Mouse (Mus musculus) thymus, adult 2 months (tissue): ENCODE results near the gene Gfra4. TPM values are rescaled to one million over a fixed set of nuclear protein-coding genes. Genes with fewer than 3 reads are reported as not detected.

ENCODE experiments used
- DNase-seq: peaks from one replicate; pipeline ENCODE4 v3.0.0; 2021
- H3K27ac ChIP-seq: fragments of 200-500 bp; 2 replicates; pipeline ENCODE4 v1.5.1; 2012; ENCODE audit warnings: low read length, control low read depth; ENCODE audit not compliant: control insufficient read depth, insufficient read depth
- H3K27me3 ChIP-seq: fragments of 200-500 bp; 2 replicates; pipeline ENCODE4 v1.6.1; 2012; ENCODE audit warnings: mild to moderate bottlenecking, low read length, moderate library complexity, mixed read lengths; ENCODE audit not compliant: control insufficient read depth, insufficient read depth
- H3K36me3 ChIP-seq: fragments of 200-500 bp; 2 replicates; pipeline ENCODE4 v1.6.1; 2012; ENCODE audit warnings: mild to moderate bottlenecking, low read length, moderate library complexity; ENCODE audit not compliant: control insufficient read depth, insufficient read depth
- H3K4me1 ChIP-seq: fragments of 200-500 bp; replicated peaks from 2 replicates; pipeline ENCODE4 v1.6.1; 2012; ENCODE audit warnings: low read length; ENCODE audit not compliant: control insufficient read depth, insufficient read depth
- H3K4me3 ChIP-seq: fragments of 200-500 bp; 2 replicates; pipeline ENCODE4 v1.5.1; 2012; ENCODE audit warnings: mild to moderate bottlenecking, low read length, control low read depth, moderate library complexity; ENCODE audit not compliant: control insufficient read depth, insufficient read depth
- CTCF ChIP-seq: fragments of 200-500 bp; IDR thresholded peaks from 2 replicates; pipeline ENCODE4 v1.5.1; 2012; ENCODE audit warnings: mild to moderate bottlenecking, control low read depth, low read length, moderate library complexity, borderline replicate concordance; ENCODE audit not compliant: control insufficient read depth, poor library complexity, insufficient read depth; ENCODE audit errors: extremely low read depth
- POLR2A ChIP-seq: fragments of 200-500 bp; IDR thresholded peaks from 2 replicates; pipeline ENCODE4 v1.6.1; 2012; ENCODE audit warnings: mild to moderate bottlenecking, low read length, control low read depth, moderate library complexity; ENCODE audit not compliant: control insufficient read depth, poor library complexity, insufficient read depth; ENCODE audit errors: extremely low read depth
- WGBS: fragments of 180-500 bp; shearing (Covaris S2); methylation state at CpG from one replicate; pipeline ENCODE4 v1.1.7; 2018; 5-methylcytosine and 5-hydroxymethylcytosine counted together
- polyA plus RNA-seq: library from polyadenylated mRNA; depleted of rRNA; stranded (reverse); fragments of >200 nt; gene quantifications from 2 replicates; pipeline ENCODE4 v1.2.3, GENCODE M21; 2012; rRNA removed

Gfra4 gene
- polyA plus RNA-seq, result 12.7 and 14.3 TPM in 2 replicates

DNA sequence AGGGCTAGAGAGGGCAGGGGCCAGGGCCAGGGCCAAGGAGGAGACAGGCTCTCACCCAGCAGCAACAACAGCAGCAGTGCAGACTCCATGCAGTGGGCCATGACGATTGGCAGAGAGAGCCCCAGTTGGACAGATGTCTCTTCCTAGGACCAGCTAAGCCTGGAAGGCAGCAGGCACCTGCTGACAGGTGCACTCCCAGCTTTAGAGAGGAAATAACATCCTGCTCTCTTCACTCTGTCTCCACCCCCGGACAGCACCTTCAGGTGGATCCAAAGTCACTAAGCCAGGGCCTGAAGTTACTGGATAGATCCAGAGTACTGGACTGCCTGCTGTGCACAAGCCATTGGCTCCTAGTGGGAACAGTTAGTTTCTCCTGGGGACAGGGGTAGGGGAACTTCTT lies at the start of gene Gfra4:
Gene Gfra4 (minus strand): TSS at position 101 of the 400 bp plus-strand sequence.
- Histone ChIP-seq H3K36me3 (no peaks in the 10 kb centered on the region), H3K4me3 (no peak within 1 kb of the TSS), H3K27ac (no peak within 1 kb of the TSS), H3K4me1 (0 out of 2 replicates have a peak, but pooled peaks cover 8% of the 10 kb centered on the region), H3K27me3 (no peaks in the 10 kb centered on the region; the same call in 1 of the 2 replicates)
- DNase-seq, result no peak
- TF ChIP-seq CTCF (no peak), POLR2A (no peak)
- WGBS, result 88% methylated on average over 2 of the region's 2 CpGs

- no peaks in the 10 kb centered on the region for H3K27me3 ChIP-seq
- TF ChIP-seq POLR2A, result no peak
- no peak for TF ChIP-seq CTCF
- no peaks in the 10 kb centered on the region for H3K36me3 ChIP-seq
- WGBS, result 82% methylated on average over 3 of the region's 3 CpGs
- H3K27ac ChIP-seq, result no peak overlapping the region
- no peaks in the 10 kb centered on the region for H3K4me1 ChIP-seq
- no peak for DNase-seq
- H3K4me3 ChIP-seq, result no peak overlapping the region
Measured at GRCm38 (mm10) chr2:131090852-131091251, 48.0 kb upstream of the Gfra4 start.

GRCm38 (mm10) chr2:131089634-131090033 lies 46.7 kb upstream of the Gfra4 start:
- no peak overlapping the region for H3K4me3 ChIP-seq
- TF ChIP-seq POLR2A (no peak), CTCF (no peak)
- no peak overlapping the region for H3K27ac ChIP-seq
- WGBS, result 86% methylated on average over 1 of the region's 1 CpGs
- no peaks in the 10 kb centered on the region for H3K36me3 ChIP-seq
- DNase-seq, result no peak
- no peaks in the 10 kb centered on the region for H3K4me1 ChIP-seq
- H3K27me3 ChIP-seq, result no peaks in the 10 kb centered on the region

DNA sequence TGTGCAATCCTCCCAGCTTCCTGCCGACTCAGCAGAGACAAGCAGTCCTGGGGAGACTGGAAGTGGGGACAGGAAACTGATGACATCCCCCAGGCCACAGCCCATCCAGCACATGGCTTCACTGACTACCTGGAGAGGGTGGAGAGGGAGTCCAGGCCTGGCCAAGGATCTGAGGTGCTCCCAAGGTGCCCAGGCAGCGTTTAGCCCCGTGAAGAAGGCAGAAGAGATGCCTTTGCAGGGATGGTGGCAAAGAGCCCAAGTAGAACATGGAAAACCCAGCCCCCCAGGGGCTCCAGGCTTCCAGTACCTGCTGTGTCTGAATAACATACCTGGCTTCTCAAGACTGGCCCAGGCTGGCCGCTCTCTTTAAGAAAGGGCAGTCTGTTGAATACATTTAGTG lies 45.7 kb upstream of the Gfra4 start:
- Histone ChIP-seq H3K27ac (no peak overlapping the region), H3K4me3 (no peak overlapping the region), H3K36me3 (no peaks in the 10 kb centered on the region), H3K4me1 (no peaks in the 10 kb centered on the region), H3K27me3 (no peaks in the 10 kb centered on the region)
- no peak for DNase-seq
- TF ChIP-seq POLR2A (no peak), CTCF (no peak)
- WGBS, result 88% methylated on average over 4 of the region's 4 CpGs

GRCm38 (mm10) chr2:131086667-131087390 lies 43.9 kb upstream of the Gfra4 start, which contains the start of gene Siglec1:
Siglec1 (minus strand) TSS chr2:131086765.
- no peak within 1 kb of the TSS for H3K4me3 ChIP-seq
- no peaks in the 10 kb centered on the region for H3K4me1 ChIP-seq
- TF ChIP-seq POLR2A, result no peak
- no peaks in the 10 kb centered on the region for H3K27me3 ChIP-seq
- 48% methylated on average over 11 of the region's 11 CpGs for WGBS
- no peak for DNase-seq
- H3K36me3 ChIP-seq, result no peaks in the 10 kb centered on the region
- H3K27ac ChIP-seq, result no peak within 1 kb of the TSS

GRCm38 (mm10) chr2:131084206-131084605 lies 41.3 kb upstream of the Gfra4 start:
- Histone ChIP-seq H3K36me3 (no peaks in the 10 kb centered on the region), H3K4me3 (no peak overlapping the region), H3K27ac (no peak overlapping the region), H3K27me3 (no peaks in the 10 kb centered on the region), H3K4me1 (no peaks in the 10 kb centered on the region)
- no peak for TF ChIP-seq POLR2A
- no peak for TF ChIP-seq CTCF
- WGBS, result 96% methylated on average over 4 of the region's 4 CpGs
- DNase-seq, result no peak
